Mouse (Mus musculus): ENCODE results near the gene Hoxb8. TPM values are rescaled to one million over a fixed set of nuclear protein-coding genes. Genes with fewer than 3 reads are reported as not detected.

Hoxb8 gene
- polyA plus RNA-seq, 1 experiment from 2014 or later = not detected

- H3K9ac ChIP-seq (ENCODE audit: low read depth, low read length) = no peak overlapping the region
- 19% methylated on average over 4 of the region's 4 CpGs for WGBS (ENCODE audit: insufficient replicate concordance)
- H3K27ac ChIP-seq (ENCODE audit: low read length) = no peak overlapping the region
- no peaks in the 10 kb centered on the region for H3K36me3 ChIP-seq (ENCODE audit: control insufficient read depth, insufficient read depth)
- no peaks in the 10 kb centered on the region for H3K9me3 ChIP-seq (replicated peaks; ENCODE audit: control insufficient read depth, low read length)
- H3K4me3 ChIP-seq (ENCODE audit: low read depth, low read length) = no peak overlapping the region
- peaks cover 98% of the 10 kb centered on the region for H3K27me3 ChIP-seq (ENCODE audit: control insufficient read depth, insufficient read depth, low read depth, low read length)
- H3K4me2 ChIP-seq (ENCODE audit: low read depth, low read length) = no peak overlapping the region
- ATAC-seq (ENCODE audit: low read depth) = no peak
- H3K4me1 ChIP-seq (ENCODE audit: control insufficient read depth, low read depth, low read length) = no peaks in the 10 kb centered on the region
These were observed 27.6 kb downstream of the Hoxb8 start for GRCm38 (mm10) chr11:96309288-96309687.

- H3K27ac ChIP-seq (ENCODE audit: low read length) = no peak overlapping the region
- no peak overlapping the region for H3K4me2 ChIP-seq (ENCODE audit: low read depth, low read length)
- H3K27me3 ChIP-seq (ENCODE audit: control insufficient read depth, insufficient read depth, low read depth, low read length) = peaks cover 98% of the 10 kb centered on the region
- H3K4me3 ChIP-seq (ENCODE audit: low read depth, low read length) = no peak overlapping the region
- WGBS (ENCODE audit: insufficient replicate concordance) = 19% methylated on average over 20 of the region's 20 CpGs
- H3K36me3 ChIP-seq (ENCODE audit: control insufficient read depth, insufficient read depth) = no peaks in the 10 kb centered on the region
- H3K4me1 ChIP-seq (ENCODE audit: control insufficient read depth, low read depth, low read length) = no peaks in the 10 kb centered on the region
- no peak for ATAC-seq (ENCODE audit: low read depth)
- no peak overlapping the region for H3K9ac ChIP-seq (ENCODE audit: low read depth, low read length)
- no peaks in the 10 kb centered on the region for H3K9me3 ChIP-seq (replicated peaks; ENCODE audit: control insufficient read depth, low read length)
These were observed 28.7 kb downstream of the Hoxb8 start for GRCm38 (mm10) chr11:96310183-96310938.

GRCm38 (mm10) chr11:96311097-96311496 is 29.4 kb downstream of the Hoxb8 start:
- H3K36me3 ChIP-seq (ENCODE audit: control insufficient read depth, insufficient read depth) = no peaks in the 10 kb centered on the region
- WGBS (ENCODE audit: insufficient replicate concordance) = 12% methylated on average over 6 of the region's 6 CpGs
- H3K4me3 ChIP-seq (ENCODE audit: low read depth, low read length) = peak overlapping the region; percentile 9; the same call in 1 of the 2 replicates
- H3K4me2 ChIP-seq (ENCODE audit: low read depth, low read length) = peak overlapping the region; percentile 33
- H3K4me1 ChIP-seq (ENCODE audit: control insufficient read depth, low read depth, low read length) = no peaks in the 10 kb centered on the region
- peaks cover 98% of the 10 kb centered on the region for H3K27me3 ChIP-seq (ENCODE audit: control insufficient read depth, insufficient read depth, low read depth, low read length)
- no peak for ATAC-seq (ENCODE audit: low read depth)
- no peaks in the 10 kb centered on the region for H3K9me3 ChIP-seq (replicated peaks; ENCODE audit: control insufficient read depth, low read length)
- no peak overlapping the region for H3K9ac ChIP-seq (ENCODE audit: low read depth, low read length)
- H3K27ac ChIP-seq (ENCODE audit: low read length) = no peak overlapping the region

GRCm38 (mm10) chr11:96311520-96312417 is 30.1 kb downstream of the Hoxb8 start:
- peaks cover 98% of the 10 kb centered on the region for H3K27me3 ChIP-seq (ENCODE audit: control insufficient read depth, insufficient read depth, low read depth, low read length)
- ATAC-seq (ENCODE audit: low read depth) = 0 out of 2 replicates have a peak, but pooled peaks have one; percentile 48
- H3K9ac ChIP-seq (ENCODE audit: low read depth, low read length) = no peak overlapping the region
- H3K4me3 ChIP-seq (ENCODE audit: low read depth, low read length) = peak overlapping the region; percentile 9; the same call in 1 of the 2 replicates
- WGBS (ENCODE audit: insufficient replicate concordance) = 1% methylated on average over 31 of the region's 31 CpGs
- H3K36me3 ChIP-seq (ENCODE audit: control insufficient read depth, insufficient read depth) = no peaks in the 10 kb centered on the region
- no peaks in the 10 kb centered on the region for H3K4me1 ChIP-seq (ENCODE audit: control insufficient read depth, low read depth, low read length)
- no peaks in the 10 kb centered on the region for H3K9me3 ChIP-seq (replicated peaks; ENCODE audit: control insufficient read depth, low read length)
- H3K4me2 ChIP-seq (ENCODE audit: low read depth, low read length) = peak overlapping the region; percentile 33
- no peak overlapping the region for H3K27ac ChIP-seq (ENCODE audit: low read length)

- Histone ChIP-seq H3K27me3 (ENCODE audit: control insufficient read depth, insufficient read depth, low read depth, low read length) (peaks cover 98% of the 10 kb centered on the region), H3K27ac (ENCODE audit: low read length) (no peak overlapping the region), H3K9ac (ENCODE audit: low read depth, low read length) (no peak overlapping the region), H3K4me3 (ENCODE audit: low read depth, low read length) (no peak overlapping the region), H3K4me1 (ENCODE audit: control insufficient read depth, low read depth, low read length) (no peaks in the 10 kb centered on the region), H3K9me3 (replicated peaks; ENCODE audit: control insufficient read depth, low read length) (no peaks in the 10 kb centered on the region), H3K4me2 (ENCODE audit: low read depth, low read length) (no peak overlapping the region), H3K36me3 (ENCODE audit: control insufficient read depth, insufficient read depth) (no peaks in the 10 kb centered on the region)
- no peak for ATAC-seq (ENCODE audit: low read depth)
- 45% methylated on average over 2 of the region's 2 CpGs for WGBS (ENCODE audit: insufficient replicate concordance)
These were observed 31.4 kb downstream of the Hoxb8 start for GRCm38 (mm10) chr11:96313134-96313533.

GRCm38 (mm10) chr11:96313806-96314428 is 32.2 kb downstream of the Hoxb8 start:
- no peak overlapping the region for H3K4me2 ChIP-seq (ENCODE audit: low read depth, low read length)
- no peaks in the 10 kb centered on the region for H3K9me3 ChIP-seq (replicated peaks; ENCODE audit: control insufficient read depth, low read length)
- H3K36me3 ChIP-seq (ENCODE audit: control insufficient read depth, insufficient read depth) = no peaks in the 10 kb centered on the region
- ATAC-seq (ENCODE audit: low read depth) = no peak
- no peak overlapping the region for H3K27ac ChIP-seq (ENCODE audit: low read length)
- WGBS (ENCODE audit: insufficient replicate concordance) = 28% methylated on average over 12 of the region's 12 CpGs
- no peak overlapping the region for H3K9ac ChIP-seq (ENCODE audit: low read depth, low read length)
- H3K27me3 ChIP-seq (ENCODE audit: control insufficient read depth, insufficient read depth, low read depth, low read length) = peaks cover 98% of the 10 kb centered on the region
- H3K4me1 ChIP-seq (ENCODE audit: control insufficient read depth, low read depth, low read length) = no peaks in the 10 kb centered on the region
- H3K4me3 ChIP-seq (ENCODE audit: low read depth, low read length) = no peak overlapping the region

GRCm38 (mm10) chr11:96314671-96315343 is 33.1 kb downstream of the Hoxb8 start:
- WGBS (ENCODE audit: insufficient replicate concordance) = 3% methylated on average over 34 of the region's 34 CpGs
- Histone ChIP-seq H3K9me3 (replicated peaks; ENCODE audit: control insufficient read depth, low read length) (no peaks in the 10 kb centered on the region), H3K27ac (ENCODE audit: low read length) (peak overlapping the region; percentile 22; the same call in 1 of the 2 replicates)

GRCm38 (mm10) chr11:96315344-96315681 is 33.6 kb downstream of the Hoxb8 start:
- peak overlapping the region; percentile 23; the same call in 1 of the 2 replicates for H3K4me2 ChIP-seq (ENCODE audit: low read depth, low read length)
- WGBS (ENCODE audit: insufficient replicate concordance) = 33% methylated on average over 5 of the region's 5 CpGs
- 0 out of 2 replicates have a peak overlapping the region, but pooled peaks have one; percentile 17 for H3K4me3 ChIP-seq (ENCODE audit: low read depth, low read length)
- no peak overlapping the region for H3K27ac ChIP-seq (ENCODE audit: low read length)
- no peak for ATAC-seq (ENCODE audit: low read depth)
- H3K9me3 ChIP-seq (replicated peaks; ENCODE audit: control insufficient read depth, low read length) = no peaks in the 10 kb centered on the region
- peaks cover 98% of the 10 kb centered on the region for H3K27me3 ChIP-seq (ENCODE audit: control insufficient read depth, insufficient read depth, low read depth, low read length)
- no peak overlapping the region for H3K9ac ChIP-seq (ENCODE audit: low read depth, low read length)
- H3K36me3 ChIP-seq (ENCODE audit: control insufficient read depth, insufficient read depth) = no peaks in the 10 kb centered on the region
- H3K4me1 ChIP-seq (ENCODE audit: control insufficient read depth, low read depth, low read length) = no peaks in the 10 kb centered on the region

More at GRCm38 (mm10) chr11:96314671-96315343, 33.1 kb downstream of the Hoxb8 start:
- Histone ChIP-seq H3K4me3 (ENCODE audit: low read depth, low read length) (peak overlapping the region; percentile 26), H3K4me2 (ENCODE audit: low read depth, low read length) (peak overlapping the region; percentile 23), H3K27me3 (ENCODE audit: control insufficient read depth, insufficient read depth, low read depth, low read length) (peaks cover 98% of the 10 kb centered on the region), H3K9ac (ENCODE audit: low read depth, low read length) (no peak overlapping the region), H3K4me1 (ENCODE audit: control insufficient read depth, low read depth, low read length) (no peaks in the 10 kb centered on the region), H3K36me3 (ENCODE audit: control insufficient read depth, insufficient read depth) (no peaks in the 10 kb centered on the region)
- no peak for ATAC-seq (ENCODE audit: low read depth)
